Mouse (Mus musculus) C2C12 (cell line): ENCODE measurements around the gene Slc4a3. TPM values are rescaled to one million over a fixed set of nuclear protein-coding genes. Genes with fewer than 3 reads are reported as not detected.

Experiments
- H3K27me3 ChIP-seq: one replicate; pipeline ENCODE4 v1.6.1; 2011; ENCODE audit not compliant: control insufficient read depth, insufficient read depth, insufficient read length
- H3K36me3 ChIP-seq: one replicate; pipeline ENCODE4 v1.6.1; 2011; ENCODE audit not compliant: control insufficient read depth, insufficient read depth
- H3K4me3 ChIP-seq: one replicate; pipeline ENCODE4 v1.5.1; 2011; ENCODE audit warnings: mild to moderate bottlenecking, control low read depth; ENCODE audit not compliant: poor library complexity, insufficient read depth, severe bottlenecking
- H3K79me2 ChIP-seq: one replicate; pipeline ENCODE4 v1.6.1; 2011; ENCODE audit not compliant: control insufficient read depth, insufficient read depth
- H3K79me3 ChIP-seq: one replicate; pipeline ENCODE4 v1.6.1; 2011; ENCODE audit warnings: low read depth, control low read depth
- H3ac ChIP-seq: one replicate; pipeline ENCODE3; 2011; ENCODE audit warnings: low read depth; ENCODE audit not compliant: control insufficient read depth, insufficient read length
- CEBPB ChIP-seq: IDR thresholded peaks from one replicate; pipeline ENCODE4 v1.6.1; 2011; ENCODE audit warnings: low read depth, mild to moderate bottlenecking, control low read depth, moderate library complexity
- CTCF ChIP-seq: IDR thresholded peaks from one replicate; pipeline ENCODE4 v1.5.1; 2011; ENCODE audit not compliant: control insufficient read depth, insufficient read depth, insufficient read length
- FOSL1 ChIP-seq: IDR thresholded peaks from one replicate; pipeline ENCODE4 v1.8.0; 2011; ENCODE audit warnings: mild to moderate bottlenecking, low read length; ENCODE audit not compliant: poor library complexity, insufficient read depth, severe bottlenecking
- MAX ChIP-seq: IDR thresholded peaks from one replicate; pipeline ENCODE4 v1.6.1; 2011; ENCODE audit warnings: mild to moderate bottlenecking, control low read depth
- MYOD1 ChIP-seq: IDR thresholded peaks from one replicate; pipeline ENCODE4 v1.6.1; 2011; ENCODE audit warnings: low read depth; ENCODE audit not compliant: control insufficient read depth, insufficient read length
- MYOG ChIP-seq: IDR thresholded peaks from one replicate; pipeline ENCODE4 v1.6.1; 2011; ENCODE audit not compliant: control insufficient read depth, insufficient read length; ENCODE audit errors: extremely low read depth
- USF1 ChIP-seq: IDR thresholded peaks from one replicate; pipeline ENCODE4 v1.6.1; 2011; ENCODE audit warnings: low read depth, mild to moderate bottlenecking, control low read depth, moderate library complexity
- polyA plus RNA-seq: library from polyadenylated mRNA; unstranded; fragments of >200 nt; fragmentation: generic; extraction: Trizol; gene quantifications from one replicate; pipeline ENCODE4 v1.2.1, GENCODE M21; 2012; ENCODE audit warnings: missing spikeins

Gene Slc4a3
- polyA plus RNA-seq, 1 experiment = 3.1 TPM

DNA sequence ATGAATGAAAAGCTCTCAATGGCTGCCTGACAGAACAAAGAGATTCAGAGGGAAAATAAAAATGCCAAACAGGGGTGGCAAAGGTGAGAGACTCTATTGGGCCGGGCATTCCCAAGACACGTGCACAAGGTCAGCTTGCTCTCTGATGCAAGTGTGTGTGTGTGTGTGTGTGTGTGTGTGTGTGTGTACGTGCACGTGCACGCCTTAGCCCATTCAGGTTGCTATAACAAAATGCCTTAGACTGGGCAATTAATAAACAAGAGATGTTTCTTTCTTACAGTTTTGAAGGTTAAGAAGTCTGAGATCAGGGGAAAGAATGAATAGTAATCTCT, 36.5 kb downstream of the Slc4a3 start:
- Histone ChIP-seq H3K79me3 (no peaks in the 10 kb centered on the region), H3K27me3 (peaks cover 25% of the 10 kb centered on the region), H3K4me3 (no peak overlapping the region), H3ac (no peak overlapping the region), H3K36me3 (no peaks in the 10 kb centered on the region), H3K79me2 (no peaks in the 10 kb centered on the region)
- TF ChIP-seq USF1 (no peak), CTCF (no peak), FOSL1 (no peak), MAX (no peak), MYOD1 (no peak), CEBPB (no peak), MYOG (no peak)

GRCm38 (mm10) chr1:75583034-75583433, 37.0 kb downstream of the Slc4a3 start:
- peaks cover 25% of the 10 kb centered on the region for H3K27me3 ChIP-seq
- no peaks in the 10 kb centered on the region for H3K79me3 ChIP-seq
- no peak overlapping the region for H3K4me3 ChIP-seq
- H3K36me3 ChIP-seq = no peaks in the 10 kb centered on the region
- no peak for TF ChIP-seq FOSL1
- TF ChIP-seq CEBPB = no peak
- no peak for TF ChIP-seq CTCF
- no peak for TF ChIP-seq MYOD1
- TF ChIP-seq MYOG = no peak
- no peak for TF ChIP-seq USF1
- no peak for TF ChIP-seq MAX
- H3ac ChIP-seq = no peak overlapping the region
- no peaks in the 10 kb centered on the region for H3K79me2 ChIP-seq

- no peaks in the 10 kb centered on the region for H3K79me3 ChIP-seq
- H3K79me2 ChIP-seq = no peaks in the 10 kb centered on the region
- TF ChIP-seq MYOD1 (no peak), USF1 (no peak), CTCF (no peak), MAX (no peak), FOSL1 (no peak), CEBPB (no peak), MYOG (no peak)
- H3K36me3 ChIP-seq = no peaks in the 10 kb centered on the region
- H3K27me3 ChIP-seq = peaks cover 17% of the 10 kb centered on the region
- no peak overlapping the region for H3K4me3 ChIP-seq
- no peak overlapping the region for H3ac ChIP-seq
Measured at GRCm38 (mm10) chr1:75586791-75587190, 40.7 kb downstream of the Slc4a3 start.

DNA sequence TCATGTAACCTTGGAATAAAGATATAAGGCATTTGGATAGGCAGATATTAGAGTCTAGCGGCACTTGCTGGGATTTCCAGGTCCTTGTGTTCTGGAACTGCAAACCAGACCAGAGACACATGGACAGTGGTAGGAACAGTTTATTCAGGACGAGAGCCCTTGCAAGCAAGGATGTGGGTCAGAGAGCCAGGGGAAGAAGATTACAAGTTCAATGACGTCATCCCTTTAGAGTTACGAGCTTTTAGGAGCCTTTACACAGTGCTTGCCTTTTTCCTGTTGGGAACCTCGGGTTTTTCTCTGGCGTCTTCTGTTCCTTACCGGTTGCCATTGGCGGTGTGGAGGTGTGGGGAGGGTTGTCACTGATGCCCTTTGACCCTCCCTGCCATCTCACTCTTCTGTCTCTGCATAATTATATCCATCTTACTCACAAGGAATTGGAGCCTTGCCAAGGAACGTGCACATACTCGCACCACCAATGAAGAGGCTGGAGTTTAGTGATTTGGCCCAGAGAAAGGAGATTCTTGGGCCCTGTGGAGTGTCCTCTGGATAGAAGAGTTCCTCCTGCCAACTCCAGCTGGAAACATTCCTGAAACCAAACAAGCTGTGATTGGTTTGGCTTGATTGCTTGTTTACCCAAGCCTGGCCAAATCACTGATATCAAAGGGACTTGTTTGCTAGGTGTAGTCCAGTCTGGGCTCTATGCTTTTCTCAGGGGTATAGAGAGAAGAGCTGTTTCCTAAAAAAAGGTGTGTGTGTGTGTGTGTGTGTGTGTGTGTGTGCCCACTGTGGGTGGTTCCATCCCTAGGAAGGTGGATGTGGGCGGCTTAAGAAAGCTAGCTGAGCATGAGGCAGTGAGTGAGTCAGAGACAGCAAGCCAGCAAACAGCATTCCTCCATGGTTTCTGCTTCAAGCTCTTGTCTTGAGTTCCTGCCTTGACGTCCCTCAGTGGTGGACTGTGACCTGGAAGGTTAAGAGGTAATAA, 42.0 kb downstream of the Slc4a3 start:
- Histone ChIP-seq H3K4me3 (no peak overlapping the region), H3K36me3 (no peaks in the 10 kb centered on the region), H3K27me3 (peaks cover 10% of the 10 kb centered on the region), H3K79me2 (no peaks in the 10 kb centered on the region), H3ac (no peak overlapping the region), H3K79me3 (no peaks in the 10 kb centered on the region)
- TF ChIP-seq MYOD1 (no peak), CEBPB (no peak), FOSL1 (no peak), MAX (no peak), USF1 (no peak), MYOG (no peak), CTCF (no peak)

DNA sequence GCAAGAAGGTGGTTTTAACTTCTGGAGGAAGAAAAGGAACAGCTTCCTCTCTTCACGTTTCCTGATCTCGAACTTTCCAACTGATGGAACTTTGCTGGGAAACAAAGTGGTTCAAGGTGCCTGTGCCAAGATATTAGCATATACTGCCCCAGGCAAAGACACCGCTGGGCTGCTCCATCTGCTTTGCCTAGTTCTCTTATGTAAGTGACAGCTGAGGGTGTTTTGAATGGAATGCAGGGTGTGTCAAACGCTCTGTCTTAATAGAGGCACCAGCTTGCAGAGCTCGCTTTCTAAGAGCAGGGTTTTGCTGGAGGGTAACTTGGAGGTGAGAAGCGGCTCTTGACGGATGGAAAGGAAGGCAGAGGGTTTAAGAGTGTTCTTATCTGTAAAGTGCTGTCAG, 42.8 kb downstream of the Slc4a3 start:
- Histone ChIP-seq H3K79me3 (no peaks in the 10 kb centered on the region), H3K36me3 (no peaks in the 10 kb centered on the region), H3ac (no peak overlapping the region), H3K79me2 (no peaks in the 10 kb centered on the region), H3K27me3 (peaks cover 8% of the 10 kb centered on the region), H3K4me3 (no peak overlapping the region)
- no peak for TF ChIP-seq FOSL1
- no peak for TF ChIP-seq MAX
- TF ChIP-seq USF1 = no peak
- no peak for TF ChIP-seq CTCF
- TF ChIP-seq MYOD1 = no peak
- TF ChIP-seq MYOG = no peak
- TF ChIP-seq CEBPB = no peak
